Mouse (Mus musculus) spleen, postnatal 14 days (tissue): ENCODE results near the gene Adam22.

Experiments
- DNase-seq, 2 experiments: peaks; one replicate each; pipeline ENCODE4 v3.0.0; 2021 to 2022; ENCODE audit warnings: low spot score in 2 of 2

Gene Adam22

GRCm38 (mm10) chr5:8367614-8368327 is at the start of gene Adam22:
Adam22 (minus strand) TSS chr5:8368160.
- peak in 1 of 2 experiments; percentile 2 for DNase-seq

- no peak for DNase-seq
These were observed 49.5 kb upstream of the Adam22 start for GRCm38 (mm10) chr5:8417443-8417842.

DNA sequence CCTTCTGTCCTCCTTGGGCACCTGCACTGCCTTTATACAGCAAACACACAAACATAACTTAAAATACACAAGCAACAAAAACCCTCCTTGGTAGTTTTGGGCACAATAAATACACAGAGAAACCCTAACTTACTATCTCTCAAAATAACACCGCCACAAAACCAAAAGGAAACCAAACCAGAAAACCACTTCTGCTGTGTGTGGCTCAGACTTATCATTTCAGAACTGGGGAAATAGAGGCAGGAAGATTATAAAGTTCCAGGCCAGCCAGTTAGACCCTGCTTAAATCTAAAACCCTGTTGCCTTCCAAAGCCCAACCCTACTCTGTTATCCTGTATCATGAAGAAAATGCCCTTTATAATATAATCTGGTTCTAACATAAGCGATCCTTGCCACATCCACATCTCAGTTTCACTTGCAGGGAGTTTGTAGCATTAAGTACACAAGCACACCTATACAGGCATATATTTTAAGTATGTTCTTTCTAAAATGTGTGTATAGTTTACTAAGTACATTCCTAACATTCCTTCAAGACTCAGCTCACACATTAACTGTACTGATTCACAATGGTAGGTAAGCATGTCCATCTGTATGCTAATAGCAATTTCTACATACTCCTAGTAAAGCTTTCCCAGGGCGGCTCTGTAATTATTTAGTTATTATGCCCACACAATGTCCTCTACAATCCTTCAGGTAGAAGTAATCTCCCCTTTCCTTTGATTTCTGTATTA is 48.9 kb upstream of the Adam22 start:
- DNase-seq, result no peak

DNA sequence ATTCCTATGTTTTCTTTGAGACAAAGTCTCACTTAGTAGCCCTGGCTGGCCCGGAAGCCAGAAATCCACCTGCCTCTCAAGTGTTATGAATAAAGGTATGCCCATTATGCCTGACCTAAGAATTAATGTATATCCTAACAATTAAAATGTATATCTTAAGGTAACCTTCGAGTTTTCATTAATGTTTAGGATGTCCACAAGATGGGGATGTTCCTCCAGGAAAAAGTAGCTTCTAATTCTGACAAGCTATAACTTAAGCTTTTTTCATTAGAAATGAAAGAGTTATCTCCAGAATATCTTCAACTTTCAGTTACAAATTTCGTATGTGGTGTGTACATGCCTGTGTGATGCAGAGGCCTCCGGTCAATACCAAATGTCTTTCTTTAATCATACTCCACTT is 40.8 kb upstream of the Adam22 start:
- DNase-seq, result no peak

GRCm38 (mm10) chr5:8397587-8398249 is 29.8 kb upstream of the Adam22 start:
- DNase-seq, result no peak

- no peak for DNase-seq
These were observed 26.1 kb upstream of the Adam22 start for GRCm38 (mm10) chr5:8393891-8394583.

DNA sequence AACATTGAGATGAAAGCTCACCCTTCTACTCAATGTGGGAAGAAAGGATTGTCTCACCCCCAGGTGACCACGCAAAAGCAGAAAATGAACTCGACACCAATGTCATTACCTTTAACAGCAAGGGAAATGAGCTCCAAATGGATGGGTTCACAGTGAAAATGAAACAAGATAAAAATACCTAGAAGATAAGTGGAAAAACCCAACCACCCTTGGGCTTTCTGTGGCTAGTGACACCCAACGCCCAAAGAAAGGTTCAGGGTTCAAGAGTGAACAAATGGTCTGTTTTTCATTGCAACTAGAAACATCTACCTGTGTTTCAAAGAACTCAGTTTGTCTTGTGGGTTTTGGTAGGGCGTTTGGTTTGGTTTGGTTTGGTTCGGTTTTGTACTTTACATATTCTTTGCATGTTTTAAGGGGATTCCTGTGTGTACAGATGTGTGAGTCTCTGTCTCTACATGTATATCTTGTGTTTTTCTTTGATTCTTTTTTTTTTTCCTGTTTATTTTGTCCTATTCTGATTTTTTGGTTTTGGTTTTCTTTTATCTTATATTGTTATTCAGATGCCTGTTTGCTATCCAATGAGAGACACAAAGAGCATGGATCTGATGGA is 6.4 kb upstream of the Adam22 start:
- no peak for DNase-seq

- no peak for DNase-seq
These were observed 5.5 kb upstream of the Adam22 start for GRCm38 (mm10) chr5:8373415-8373814.

DNA sequence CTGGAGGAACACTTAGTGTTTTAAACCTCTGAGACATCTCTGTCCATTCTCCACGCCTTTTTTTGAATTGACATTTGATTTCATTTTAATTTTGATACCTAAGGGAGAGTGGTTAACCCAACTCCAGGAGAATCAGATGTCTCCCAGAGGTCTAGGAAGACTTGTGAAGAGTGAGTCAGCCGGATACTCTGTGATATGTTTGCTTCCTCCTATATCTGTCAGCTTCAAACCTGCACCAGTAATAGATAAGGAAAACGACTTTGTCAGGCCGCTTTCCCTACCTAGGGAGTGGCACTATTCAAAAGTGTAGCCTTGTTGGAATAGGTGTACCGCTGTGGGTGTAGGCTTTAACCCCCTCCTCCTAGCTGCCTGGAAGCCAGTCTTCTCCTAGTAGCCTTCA is 821 bp upstream of the Adam22 start:
- DNase-seq, result no peak

- no peak for DNase-seq
These were observed 350 bp upstream of the Adam22 start for GRCm38 (mm10) chr5:8368328-8368692.

DNA sequence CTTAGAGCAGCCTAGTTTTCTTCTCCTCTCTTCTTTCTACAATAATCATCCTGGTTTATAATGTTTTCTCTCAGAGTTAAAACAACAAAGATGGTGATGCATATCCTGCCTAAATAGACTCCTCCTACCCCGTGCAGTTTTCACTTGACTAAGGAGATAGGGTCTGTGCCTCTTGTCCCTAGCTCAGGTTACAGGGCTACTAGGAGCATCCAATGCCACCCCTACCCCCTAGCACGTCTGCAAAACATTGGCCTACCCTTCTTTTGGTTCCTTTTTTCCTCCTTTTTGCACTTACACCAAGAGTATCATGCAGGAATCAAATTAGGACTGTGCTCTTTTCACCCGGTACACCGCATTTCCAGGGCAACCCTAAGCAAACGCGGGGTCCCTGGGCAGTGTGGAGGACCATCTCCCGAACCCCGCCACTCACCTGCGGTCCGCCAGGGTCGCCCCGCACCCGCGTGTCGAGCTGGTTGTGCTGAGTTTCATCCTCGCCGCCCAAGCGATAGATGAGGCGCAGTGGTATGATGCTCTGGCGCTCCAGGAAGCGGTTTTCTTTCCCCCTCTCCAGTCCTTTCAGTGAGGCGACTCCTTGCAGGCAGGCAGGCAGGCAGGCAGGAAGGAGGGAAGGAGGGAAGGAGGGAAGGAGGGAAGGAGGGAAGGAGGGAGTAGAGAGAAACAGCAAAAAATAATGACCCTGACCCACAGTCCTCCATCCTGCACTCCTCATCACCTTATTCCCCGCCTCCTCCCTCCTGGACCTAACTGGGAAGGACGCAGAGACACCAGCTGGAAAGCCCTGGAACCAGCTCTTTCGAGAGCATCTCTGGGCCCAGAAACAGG is 968 bp downstream of the Adam22 start:
- no peak for DNase-seq

DNA sequence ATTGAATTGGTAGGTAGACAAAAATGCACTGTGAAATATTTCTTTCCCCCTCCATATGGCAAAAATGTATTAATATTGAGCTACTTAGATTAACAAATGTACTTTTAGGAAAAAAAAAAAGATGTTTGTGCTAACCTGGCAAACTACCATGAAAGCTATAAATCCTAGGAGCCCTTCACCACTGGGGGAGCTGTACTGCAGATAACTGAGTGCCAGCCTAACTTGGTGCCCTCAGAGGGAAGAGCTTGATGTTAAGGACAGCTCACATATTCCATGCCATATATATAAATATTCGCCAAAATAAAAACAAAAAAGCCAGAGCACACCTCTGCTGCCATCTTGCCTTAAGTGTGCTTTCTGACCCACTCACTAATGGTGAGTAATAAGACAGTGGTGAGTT is 5.6 kb downstream of the Adam22 start:
- no peak for DNase-seq

- DNase-seq, result no peak
These were observed 10.3 kb downstream of the Adam22 start for GRCm38 (mm10) chr5:8357677-8358076.

GRCm38 (mm10) chr5:8356885-8357651 is 10.9 kb downstream of the Adam22 start:
- no peak for DNase-seq

GRCm38 (mm10) chr5:8356326-8356725 is 11.6 kb downstream of the Adam22 start:
- no peak for DNase-seq

GRCm38 (mm10) chr5:8349557-8349956 is 18.4 kb downstream of the Adam22 start:
- no peak for DNase-seq

DNA sequence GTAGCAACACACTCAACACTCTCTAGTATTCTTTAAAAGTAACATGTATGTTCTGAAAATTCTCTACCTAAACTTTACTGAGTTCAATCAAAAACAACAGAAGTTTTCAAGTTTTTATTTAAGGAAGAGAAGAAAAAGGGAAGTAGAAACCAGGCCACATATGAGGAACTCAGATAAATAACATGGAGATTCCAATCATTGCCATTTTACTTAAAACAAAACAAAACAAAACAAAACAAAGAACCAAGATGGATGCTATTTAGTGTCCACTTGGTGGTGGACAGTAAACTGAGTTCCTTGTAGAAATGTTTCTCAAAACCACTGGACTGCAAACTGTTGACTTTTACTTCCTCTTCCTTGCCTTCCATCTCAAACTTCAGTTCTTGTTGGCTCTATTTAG is 21.6 kb downstream of the Adam22 start:
- DNase-seq, result no peak

DNA sequence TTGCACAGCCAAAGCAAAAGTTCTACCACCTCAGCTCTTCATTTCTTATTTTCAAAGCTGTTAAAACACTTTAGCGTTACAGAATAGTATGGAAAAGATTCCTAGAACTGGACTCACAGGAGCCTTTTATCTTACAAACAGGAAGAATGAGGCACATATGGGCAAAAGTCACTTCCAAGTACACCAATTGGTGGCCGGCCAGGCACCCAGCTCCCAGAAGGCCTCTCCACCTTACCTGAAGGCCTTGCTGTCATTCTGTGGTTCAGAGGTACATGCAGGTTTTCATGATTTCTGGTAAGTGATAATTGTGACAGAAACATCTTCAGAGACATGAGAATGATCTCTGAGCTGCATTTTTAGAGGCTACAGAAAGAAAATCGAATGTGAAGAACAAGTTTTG is 24.7 kb downstream of the Adam22 start:
- no peak for DNase-seq

- DNase-seq, result no peak
These were observed 26.3 kb downstream of the Adam22 start for GRCm38 (mm10) chr5:8341676-8342075.

DNA sequence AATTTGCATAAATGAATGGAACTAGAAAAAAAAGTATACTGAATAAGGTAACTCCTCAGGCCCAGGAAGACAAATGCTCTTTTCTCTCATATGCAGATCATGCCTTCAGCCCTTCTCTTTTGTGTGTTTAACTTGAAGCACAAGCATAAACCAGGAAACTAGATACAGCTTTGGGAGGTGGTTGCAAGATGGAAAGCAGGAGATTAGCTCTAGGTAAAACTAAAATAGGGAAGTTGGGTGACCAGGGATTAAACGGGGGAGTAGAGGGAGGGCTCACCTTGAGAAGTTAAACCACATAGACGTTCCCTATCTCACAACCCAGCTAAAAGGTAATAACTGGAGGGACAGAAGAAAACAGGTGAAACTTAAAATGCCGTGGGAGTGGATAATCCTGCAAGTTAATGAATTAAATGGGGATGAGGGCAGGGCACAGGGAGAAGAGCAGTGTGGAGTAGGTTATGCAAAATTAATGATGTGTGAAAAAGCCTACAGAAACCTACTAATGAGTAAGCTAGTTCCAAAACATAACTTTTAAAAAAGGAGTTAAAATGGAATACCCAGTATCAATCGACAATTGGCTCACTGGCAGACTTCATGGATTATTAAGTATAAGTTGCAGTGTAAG is 40.2 kb downstream of the Adam22 start:
- DNase-seq, result no peak
